Mouse (Mus musculus) layer of hippocampus, postnatal 25 days (tissue): ENCODE data around the gene Sult6b1. TPM values are rescaled to one million over a fixed set of nuclear protein-coding genes. Genes with fewer than 3 reads are reported as not detected.

ENCODE experiments used
- DNase-seq, 2 experiments: peaks; one replicate each; pipeline ENCODE4 v3.0.0; 2022; ENCODE audit warnings: mixed read lengths in 2 of 2, low spot score in 1 of 2; ENCODE audit errors: extremely low spot score in 1 of 2
- total RNA-seq, 2 experiments: library from RNA; stranded (reverse); gene quantifications; 2 replicates each; pipeline ENCODE4 v1.2.3; 2021

Sult6b1 gene
- not detected for total RNA-seq

DNA sequence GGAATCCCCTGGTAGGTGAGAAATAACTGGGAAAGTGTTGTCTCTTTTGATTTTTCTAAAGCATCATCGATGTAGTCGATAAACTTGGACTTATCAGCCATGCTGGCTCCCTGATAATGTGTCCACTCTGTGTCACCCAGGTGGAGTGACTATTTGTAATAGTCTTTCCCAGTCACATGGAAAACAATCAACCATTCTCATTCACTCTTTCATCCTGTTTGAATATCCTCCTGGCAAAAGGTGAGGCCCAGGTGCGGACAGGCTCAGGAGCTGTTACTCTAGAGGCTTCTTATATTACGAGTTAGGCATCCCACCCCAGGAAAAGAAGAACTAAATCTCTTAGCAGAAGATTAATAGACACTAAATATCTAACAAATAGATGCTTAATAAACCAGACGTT lies at the start of gene Sult6b1:
Sult6b1 (minus strand) TSS at position 101 of the 400 bp plus-strand sequence.
- no peak for DNase-seq

DNA sequence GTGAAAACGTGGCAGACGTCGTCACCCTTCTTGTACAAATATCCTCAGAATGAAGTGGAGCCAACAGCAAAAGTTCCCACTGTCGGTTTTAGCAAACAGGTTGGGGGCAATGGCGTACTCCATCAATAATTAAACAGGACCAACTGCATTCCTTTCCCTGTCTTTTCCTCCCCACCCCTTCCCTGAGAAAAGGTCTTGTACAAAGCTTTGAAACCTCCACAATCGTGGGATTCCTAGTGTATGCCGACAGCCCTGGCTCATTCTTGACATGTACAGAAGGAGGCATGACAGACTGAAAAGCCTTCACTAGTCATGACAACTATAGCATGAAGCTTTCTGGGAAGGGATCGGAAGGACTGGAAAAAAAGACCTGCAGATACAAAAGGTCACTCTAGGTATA lies 46.4 kb upstream of the Sult6b1 start:
- DNase-seq, result no peak

- DNase-seq, result no peak
Observed at GRCm38 (mm10) chr17:78952070-78952469, 45.3 kb upstream of the Sult6b1 start.

- DNase-seq, result no peak
Observed at GRCm38 (mm10) chr17:78951225-78951624, 44.4 kb upstream of the Sult6b1 start.

GRCm38 (mm10) chr17:78942579-78942978 lies 35.8 kb upstream of the Sult6b1 start:
- no peak for DNase-seq

DNA sequence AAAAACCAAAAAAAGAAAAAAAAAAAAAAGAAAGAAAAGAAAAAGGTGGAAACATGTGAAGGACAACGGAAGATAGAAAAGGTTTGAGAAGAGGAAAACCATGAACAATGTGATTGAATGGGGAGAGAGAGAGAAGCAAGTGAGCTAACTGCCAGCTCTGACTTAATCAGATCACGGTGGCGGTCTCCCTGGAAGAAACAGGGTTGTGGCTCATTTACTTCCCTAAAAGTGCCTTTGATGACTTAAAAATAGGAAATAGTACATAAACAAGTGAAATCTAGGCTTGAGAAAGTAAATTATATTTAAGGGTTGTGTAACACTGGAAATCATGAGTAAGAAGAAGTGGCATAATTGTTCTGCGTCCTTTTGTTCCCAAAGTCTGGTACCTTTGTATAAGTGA lies 32.1 kb upstream of the Sult6b1 start:
- DNase-seq, result no peak

GRCm38 (mm10) chr17:78937229-78937853 lies 30.5 kb upstream of the Sult6b1 start:
- no peak for DNase-seq

DNA sequence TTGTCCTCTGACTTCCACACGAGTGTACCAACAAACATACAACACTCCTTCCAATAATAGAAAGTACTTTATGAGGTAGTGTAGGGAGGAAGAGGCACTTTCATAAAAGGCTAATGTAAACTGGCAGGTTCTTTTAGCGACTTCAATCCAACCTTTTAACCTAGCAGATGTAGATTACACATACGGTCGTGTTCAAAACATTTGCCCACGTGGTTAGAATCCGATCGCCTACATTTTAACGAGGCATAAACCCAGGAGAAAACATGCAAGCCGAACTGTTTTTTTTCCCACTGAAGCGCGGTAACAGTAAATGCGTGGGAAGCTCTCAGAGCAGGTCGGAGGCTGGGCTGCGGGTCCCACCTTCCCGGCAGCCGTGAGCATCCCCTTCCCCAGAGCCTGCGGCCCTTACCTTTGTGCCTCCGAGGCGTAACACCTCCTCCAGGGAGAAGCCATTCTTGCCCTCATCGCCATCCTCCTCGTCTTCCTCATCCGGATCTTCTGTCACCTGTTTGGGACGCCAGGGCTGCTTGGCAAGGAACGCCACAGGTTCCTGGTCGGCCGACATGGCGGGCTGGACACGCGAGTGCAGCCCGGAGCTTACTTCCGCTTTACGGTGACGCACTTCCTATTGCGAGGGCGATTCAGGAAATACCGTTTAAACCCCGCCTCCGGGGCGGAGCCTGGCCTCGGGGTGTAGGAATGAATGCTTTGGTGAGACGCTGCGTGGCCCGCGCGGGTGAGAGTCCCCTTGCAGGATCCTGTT lies 29.9 kb upstream of the Sult6b1 start, which contains the start of the genes Cebpz and Ndufaf7:
Cebpz (minus strand) TSS at position 601 of the 763 bp plus-strand sequence.
Ndufaf7 (plus strand) TSS at position 671 of the 763 bp plus-strand sequence.
- DNase-seq, result peak; percentile 87 to 93

- DNase-seq, result no peak
Observed at GRCm38 (mm10) chr17:78935857-78936256, 29.1 kb upstream of the Sult6b1 start.

DNA sequence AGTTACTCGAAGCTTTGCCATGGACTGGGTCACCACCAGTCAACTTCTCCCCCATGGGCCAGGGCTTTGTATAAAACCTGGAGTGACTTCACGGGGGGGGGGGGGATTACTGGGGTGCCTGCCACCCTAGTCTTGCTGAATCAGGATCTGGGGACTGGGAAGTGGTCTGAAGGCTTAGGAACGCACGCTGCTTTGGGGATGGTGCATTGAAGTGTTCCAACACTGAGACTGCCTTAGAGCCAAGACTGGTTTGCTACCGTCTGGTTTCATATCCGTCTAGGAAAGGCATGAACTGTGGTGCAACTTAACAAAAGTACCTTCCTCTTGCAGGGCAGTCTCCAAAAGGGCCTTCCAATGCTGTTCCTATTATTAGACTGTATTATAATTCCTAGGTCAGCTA lies 10.9 kb upstream of the Sult6b1 start:
- DNase-seq, result no peak

DNA sequence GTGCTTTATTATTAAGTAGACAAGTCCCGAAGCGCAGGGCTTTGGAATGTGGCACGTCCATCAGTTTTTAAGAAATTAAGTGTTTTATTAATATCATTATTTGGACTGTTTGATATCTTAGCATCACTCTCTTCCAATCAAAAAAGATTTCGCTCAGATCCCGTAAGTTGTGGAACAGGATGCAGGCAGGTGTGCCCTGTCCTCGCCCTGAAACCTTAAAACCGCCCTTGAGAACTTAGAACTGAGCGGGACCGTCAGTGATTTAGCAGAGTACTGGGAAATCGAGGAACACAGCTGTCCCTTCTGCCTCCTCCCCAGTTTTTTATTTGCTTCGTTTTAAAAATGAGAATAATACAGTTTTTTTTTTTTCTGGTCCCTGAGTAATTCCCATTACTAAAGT lies 10.1 kb upstream of the Sult6b1 start:
- DNase-seq, result no peak

- DNase-seq, result peak; percentile 79
Observed at GRCm38 (mm10) chr17:78916369-78916813, 9.6 kb upstream of the Sult6b1 start, which contains the start of gene Cebpzos. Gene Cebpzos (plus strand): TSS chr17:78916500.

DNA sequence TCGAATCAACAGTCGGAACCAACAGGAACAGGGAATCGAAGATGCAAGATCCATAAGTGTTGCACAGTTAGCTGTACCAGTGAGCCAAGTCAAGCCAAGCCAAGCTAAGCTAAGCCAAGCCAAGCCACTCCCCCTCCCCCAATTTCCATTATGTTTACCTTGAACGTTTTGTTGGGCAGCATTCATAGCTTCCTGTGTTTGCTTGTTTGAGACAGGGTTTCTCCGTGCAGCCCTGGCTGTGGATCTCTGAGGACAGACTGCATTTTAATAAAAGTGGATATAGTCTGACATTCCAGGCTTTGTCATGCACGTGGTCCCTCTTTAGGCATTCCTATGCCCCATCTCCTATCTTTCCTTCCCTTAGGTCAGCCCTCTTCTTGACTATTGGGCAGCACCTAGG lies 9.0 kb upstream of the Sult6b1 start:
- DNase-seq, result no peak

GRCm38 (mm10) chr17:78913921-78914320 lies 7.1 kb upstream of the Sult6b1 start:
- DNase-seq, result no peak

GRCm38 (mm10) chr17:78912861-78913281 lies 6.1 kb upstream of the Sult6b1 start:
- no peak for DNase-seq

DNA sequence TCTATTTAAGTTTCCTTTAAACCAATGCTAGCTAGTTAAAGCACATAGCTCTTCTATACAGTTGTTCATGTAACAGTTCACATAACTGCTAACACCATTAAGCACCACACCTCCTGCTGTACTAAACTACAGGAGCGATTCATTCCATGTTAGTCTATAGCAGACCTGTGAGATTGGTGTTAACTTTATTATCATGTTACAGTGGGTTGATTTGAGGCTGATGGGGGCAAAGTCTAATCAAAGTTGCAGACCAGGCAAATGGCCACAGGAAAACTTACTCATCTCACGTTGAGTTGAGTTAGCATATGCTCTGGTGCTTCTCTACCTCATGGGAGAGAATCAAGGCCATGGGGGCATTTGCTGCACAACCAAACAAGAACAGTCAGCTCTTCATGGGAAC lies 2.6 kb upstream of the Sult6b1 start:
- no peak for DNase-seq

DNA sequence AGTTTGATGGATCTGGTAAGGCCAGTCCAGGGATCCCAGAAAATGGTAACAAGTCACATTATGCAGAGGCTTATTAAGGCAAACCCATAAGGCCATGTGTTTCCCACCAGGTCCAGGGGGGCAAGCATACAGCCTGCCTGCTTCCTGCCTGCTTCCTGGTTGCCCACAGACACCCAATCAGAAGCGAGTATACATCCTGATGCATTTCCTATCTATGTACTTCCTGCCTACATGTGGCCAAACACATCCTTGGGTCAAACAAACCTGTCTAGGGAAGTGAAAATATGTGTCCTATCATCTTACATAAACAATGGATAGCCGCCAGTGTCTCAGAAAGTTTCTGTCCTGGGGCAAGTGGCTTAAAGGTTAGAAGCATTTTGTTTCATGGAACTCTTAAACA lies 3.6 kb downstream of the Sult6b1 start:
- no peak for DNase-seq

- DNase-seq, result no peak
Observed at GRCm38 (mm10) chr17:78895394-78895793, 11.4 kb downstream of the Sult6b1 start.

DNA sequence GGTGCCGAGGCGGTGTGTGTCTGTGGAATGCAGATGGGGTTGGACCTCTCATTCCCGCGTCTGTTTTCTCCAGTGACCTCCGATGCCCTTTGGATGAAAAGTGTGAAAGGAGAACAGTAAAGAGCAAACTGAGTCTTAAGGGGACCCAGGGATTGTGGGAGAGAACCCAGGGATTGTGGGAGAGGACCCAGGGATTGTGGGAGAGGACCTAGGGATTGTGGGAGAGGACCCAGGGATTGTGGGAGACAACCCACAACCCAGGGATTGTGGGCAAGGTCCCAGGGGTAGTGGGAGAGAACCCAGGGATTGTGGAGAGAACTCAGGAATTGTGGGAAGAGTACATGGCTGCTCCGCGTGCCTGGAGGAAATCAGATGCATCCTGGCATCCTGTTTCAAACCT lies 11.8 kb downstream of the Sult6b1 start:
- DNase-seq, result no peak

GRCm38 (mm10) chr17:78891020-78891419 lies 15.8 kb downstream of the Sult6b1 start:
- no peak for DNase-seq

- no peak for DNase-seq
Observed at GRCm38 (mm10) chr17:78889184-78889583, 17.6 kb downstream of the Sult6b1 start.

GRCm38 (mm10) chr17:78888554-78888953 lies 18.2 kb downstream of the Sult6b1 start:
- no peak for DNase-seq
